Mouse (Mus musculus) MEL (cell line): Measurements from ENCODE around the gene Slc36a4. TPM values are rescaled to one million over a fixed set of nuclear protein-coding genes. Genes with fewer than 3 reads are reported as not detected.

Experiments
- DNase-seq: peaks from one replicate; pipeline ENCODE4 v3.0.0; 2011; ENCODE audit warnings: low read depth, low spot score
- H3K27ac ChIP-seq: 2 replicates; pipeline ENCODE4 v1.5.1; 2012; ENCODE audit warnings: low read depth, mild to moderate bottlenecking, control low read depth, low read length, moderate library complexity; ENCODE audit not compliant: control insufficient read depth
- H3K27me3 ChIP-seq, 2 experiments: fragments of 150-350 bp in 1 of 2; sonication (generic) in 1 of 2; 2 replicates each; pipeline ENCODE4 v1.6.1; 2012; ENCODE audit warnings: low read length in 2 of 2, mild to moderate bottlenecking in 2 of 2, improper control_type of control experiment in 1 of 2, moderate library complexity in 1 of 2; ENCODE audit not compliant: insufficient read depth in 2 of 2, control insufficient read depth in 1 of 2
- H3K36me3 ChIP-seq, 2 experiments: 2 replicates each; pipeline ENCODE4 v1.6.1; 2012 to 2014; ENCODE audit warnings: low read length in 2 of 2, improper control_type of control experiment in 1 of 2, inconsistent platforms in 1 of 2, mild to moderate bottlenecking in 1 of 2; ENCODE audit not compliant: insufficient read depth in 2 of 2, control insufficient read depth in 1 of 2
- H3K4me1 ChIP-seq, 2 experiments: fragments of 150-350 bp in 1 of 2; sonication (generic) in 1 of 2; 2 replicates each; pipeline ENCODE4 v1.6.1; 2012; ENCODE audit warnings: low read length in 2 of 2, improper control_type of control experiment in 1 of 2, mild to moderate bottlenecking in 1 of 2; ENCODE audit not compliant: insufficient read depth in 2 of 2, control insufficient read depth in 1 of 2
- H3K4me3 ChIP-seq, 2 experiments: fragments of 150-350 bp in 1 of 2; sonication (generic) in 1 of 2; 2 replicates each; pipeline ENCODE4 v1.5.1; 2012; ENCODE audit warnings: low read depth in 2 of 2, low read length in 2 of 2, mild to moderate bottlenecking in 2 of 2, moderate library complexity in 2 of 2, control low read depth in 1 of 2, improper control_type of control experiment in 1 of 2; ENCODE audit not compliant: control insufficient read depth in 1 of 2, insufficient read depth in 1 of 2
- H3K79me2 ChIP-seq: 2 replicates; pipeline ENCODE4 v1.6.1; 2012; ENCODE audit warnings: mild to moderate bottlenecking, low read length, moderate library complexity; ENCODE audit not compliant: control insufficient read depth, poor library complexity, insufficient read depth
- H3K9ac ChIP-seq: 2 replicates; pipeline ENCODE4 v1.6.1; 2012; ENCODE audit warnings: low read depth, mild to moderate bottlenecking, control low read depth, low read length, moderate library complexity; ENCODE audit not compliant: control insufficient read depth, poor library complexity, severe bottlenecking
- H3K9me3 ChIP-seq: fragments of 150-350 bp; sonication (generic); replicated peaks from 2 replicates; pipeline ENCODE4 v1.6.1; 2012; ENCODE audit warnings: mild to moderate bottlenecking, low read length, improper control_type of control experiment, moderate library complexity; ENCODE audit not compliant: insufficient read depth
- BHLHE40 ChIP-seq: IDR thresholded peaks from 2 replicates; pipeline ENCODE4 v1.6.1; 2012; ENCODE audit warnings: low read depth, mild to moderate bottlenecking, inconsistent platforms, low read length, improper control_type of control experiment, borderline replicate concordance
- CHD2 ChIP-seq: IDR thresholded peaks from 2 replicates; pipeline ENCODE4 v1.6.1; 2011; ENCODE audit warnings: low read length, improper control_type of control experiment
- E2F4 ChIP-seq: IDR thresholded peaks from 2 replicates; pipeline ENCODE4 v1.6.1; 2011; ENCODE audit warnings: low read depth, low read length, improper control_type of control experiment, borderline replicate concordance
- ELF1 ChIP-seq: IDR thresholded peaks from 2 replicates; pipeline ENCODE4 v1.6.1; 2014; ENCODE audit warnings: low read depth, mild to moderate bottlenecking, inconsistent platforms, low read length, improper control_type of control experiment, moderate library complexity
- ETS1 ChIP-seq: IDR thresholded peaks from 2 replicates; pipeline ENCODE4 v1.6.1; 2012; ENCODE audit warnings: low read depth, mild to moderate bottlenecking, inconsistent platforms, low read length, improper control_type of control experiment, moderate library complexity
- GABPA ChIP-seq: IDR thresholded peaks from 2 replicates; pipeline ENCODE4 v1.6.1; 2012; ENCODE audit warnings: low read depth, mild to moderate bottlenecking, inconsistent platforms, low read length, improper control_type of control experiment, moderate library complexity
- GATA1 ChIP-seq: IDR thresholded peaks from 2 replicates; pipeline ENCODE4 v1.6.1; 2011; ENCODE audit warnings: low read depth, low read length, improper control_type of control experiment
- HCFC1 ChIP-seq: IDR thresholded peaks from 2 replicates; pipeline ENCODE4 v1.6.1; 2012; ENCODE audit warnings: low read depth, mild to moderate bottlenecking, inconsistent platforms, low read length, improper control_type of control experiment, moderate library complexity
- KAT2A ChIP-seq: conservative IDR thresholded peaks from 2 replicates; pipeline ENCODE4 v1.6.1; 2012; ENCODE audit warnings: low read depth, low read length, improper control_type of control experiment, inconsistent platforms
- MAFK ChIP-seq: IDR thresholded peaks from 2 replicates; pipeline ENCODE4 v1.6.1; 2011; ENCODE audit warnings: low read depth, mild to moderate bottlenecking, low read length, improper control_type of control experiment, borderline replicate concordance
- MAX ChIP-seq: IDR thresholded peaks from 2 replicates; pipeline ENCODE4 v1.6.1; 2011; ENCODE audit warnings: low read length, improper control_type of control experiment
- MXI1 ChIP-seq: IDR thresholded peaks from 2 replicates; pipeline ENCODE4 v1.6.1; 2011; ENCODE audit warnings: mild to moderate bottlenecking, low read depth, low read length, improper control_type of control experiment
- NELFE ChIP-seq: IDR thresholded peaks from 2 replicates; pipeline ENCODE4 v1.6.1; 2011; ENCODE audit warnings: low read depth, low read length, improper control_type of control experiment
- POLR2A ChIP-seq, 2 experiments: IDR thresholded peaks; 2 replicates each; pipeline ENCODE4 v1.6.1; 2011 to 2012; ENCODE audit warnings: low read length in 2 of 2, mild to moderate bottlenecking in 2 of 2, control low read depth in 1 of 2, improper control_type of control experiment in 1 of 2, low read depth in 1 of 2, moderate library complexity in 1 of 2; ENCODE audit not compliant: control insufficient read depth in 1 of 2, insufficient read depth in 1 of 2, poor library complexity in 1 of 2
- POLR2AphosphoS2 ChIP-seq: IDR thresholded peaks from 2 replicates; pipeline ENCODE4 v1.6.1; 2011; ENCODE audit warnings: low read length, improper control_type of control experiment
- POLR2AphosphoS5 ChIP-seq: IDR thresholded peaks from 2 replicates; pipeline ENCODE4 v1.6.1; 2012; ENCODE audit warnings: low read depth, borderline replicate concordance, mild to moderate bottlenecking, inconsistent platforms, low read length, moderate library complexity, mixed read lengths
- RCOR1 ChIP-seq: IDR thresholded peaks from 2 replicates; pipeline ENCODE4 v1.6.1; 2012; ENCODE audit warnings: low read depth, mild to moderate bottlenecking, inconsistent platforms, low read length, improper control_type of control experiment
- SMC3 ChIP-seq: IDR thresholded peaks from 2 replicates; pipeline ENCODE4 v1.6.1; 2011; ENCODE audit warnings: low read depth, low read length, improper control_type of control experiment
- TAL1 ChIP-seq: IDR thresholded peaks from 2 replicates; pipeline ENCODE4 v1.6.1; 2012; ENCODE audit warnings: mild to moderate bottlenecking, inconsistent platforms, low read length, moderate library complexity, mixed read lengths
- UBTF ChIP-seq: IDR thresholded peaks from 2 replicates; pipeline ENCODE4 v1.6.1; 2012; ENCODE audit warnings: low read depth, mild to moderate bottlenecking, inconsistent platforms, low read length, improper control_type of control experiment, moderate library complexity, borderline replicate concordance; ENCODE audit not compliant: insufficient read depth
- USF1 ChIP-seq: IDR thresholded peaks from 2 replicates; pipeline ENCODE4 v1.6.1; 2014; ENCODE audit warnings: low read depth, mild to moderate bottlenecking, inconsistent platforms, low read length, improper control_type of control experiment, moderate library complexity
- USF2 ChIP-seq, 2 experiments: IDR thresholded peaks; 2 replicates each; pipeline ENCODE4 v1.6.1; 2011 to 2012; ENCODE audit warnings: improper control_type of control experiment in 2 of 2, low read length in 2 of 2, borderline replicate concordance in 1 of 2, inconsistent platforms in 1 of 2, low read depth in 1 of 2, mild to moderate bottlenecking in 1 of 2; ENCODE audit not compliant: insufficient read depth in 1 of 2
- ZC3H11A ChIP-seq: IDR thresholded peaks from 2 replicates; pipeline ENCODE4 v1.6.1; 2012; ENCODE audit warnings: low read depth, mild to moderate bottlenecking, inconsistent platforms, low read length, improper control_type of control experiment
- ZKSCAN1 ChIP-seq: IDR thresholded peaks from 2 replicates; pipeline ENCODE4 v1.6.1; 2012; ENCODE audit warnings: low read depth, mild to moderate bottlenecking, inconsistent platforms, low read length, improper control_type of control experiment, moderate library complexity
- polyA plus RNA-seq, 2 experiments: library from polyadenylated mRNA; stranded (reverse) in 1 of 2; unstranded in 1 of 2; fragments of >175 nt in 1 of 2; fragments of >200 nt in 1 of 2; gene quantifications; 2 replicates each; pipeline versions ENCODE4 v1.2.1 to v1.2.4; 2012; ENCODE audit warnings: low replicate concordance in 2 of 2, low read depth in 1 of 2; ENCODE audit not compliant: insufficient read length in 2 of 2, insufficient read depth in 1 of 2, missing spikeins in 1 of 2
- total RNA-seq: library from RNA; depleted of rRNA; stranded (reverse); fragments of 300-350 nt; gene quantifications from 2 replicates; pipeline ENCODE4 v1.2.3, GENCODE M21; 2012

Gene Slc36a4
- total and polyA plus RNA-seq, 3 experiments: not detected

DNA sequence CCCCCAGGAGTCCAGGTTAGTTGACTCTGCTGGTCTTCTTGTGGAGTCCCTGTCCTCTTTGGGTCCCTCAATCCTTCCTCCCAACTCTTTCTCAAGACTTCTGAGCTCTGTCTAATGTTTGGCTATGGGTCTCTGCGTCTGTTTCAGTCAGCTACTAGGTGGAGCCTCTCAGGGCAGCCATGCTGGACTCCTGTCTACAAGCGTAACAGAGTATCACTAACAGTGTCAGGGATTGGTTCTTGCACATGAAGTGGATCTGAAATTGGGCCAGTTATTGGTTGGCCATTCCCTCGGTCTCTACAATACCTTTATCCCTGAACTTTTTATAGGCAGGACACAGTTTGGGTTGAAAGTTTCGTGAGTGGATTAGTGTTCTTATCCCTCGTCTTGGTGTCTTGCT, 22.2 kb upstream of the Slc36a4 start:
- Histone ChIP-seq H3K36me3 (no peaks in the 10 kb centered on the region), H3K4me1 (no peaks in the 10 kb centered on the region), H3K27me3 (no peaks in the 10 kb centered on the region), H3K9ac (no peak overlapping the region), H3K4me3 (no peak overlapping the region), H3K9me3 (no peaks in the 10 kb centered on the region)
- no peak for TF ChIP-seq GATA1
- TF ChIP-seq ZC3H11A: no peak
- no peak for TF ChIP-seq UBTF
- TF ChIP-seq POLR2AphosphoS2: no peak
- no peak for TF ChIP-seq POLR2A (IDR thresholded peaks at IDR 0.05; ENCODE audit: control insufficient read depth in 1 of 2, insufficient read depth in 1 of 2, low read depth in 1 of 2, low read length in 2 of 2, poor library complexity in 1 of 2)
- TF ChIP-seq ETS1: no peak
- TF ChIP-seq NELFE: no peak
- TF ChIP-seq KAT2A: no peak
- TF ChIP-seq SMC3: no peak
- no peak for TF ChIP-seq CHD2
- TF ChIP-seq, all 39 proteins: peak for 0
- Histone ChIP-seq H3K79me2 (no peaks in the 10 kb centered on the region), H3K27ac (no peak overlapping the region)
- DNase-seq: no peak

DNA sequence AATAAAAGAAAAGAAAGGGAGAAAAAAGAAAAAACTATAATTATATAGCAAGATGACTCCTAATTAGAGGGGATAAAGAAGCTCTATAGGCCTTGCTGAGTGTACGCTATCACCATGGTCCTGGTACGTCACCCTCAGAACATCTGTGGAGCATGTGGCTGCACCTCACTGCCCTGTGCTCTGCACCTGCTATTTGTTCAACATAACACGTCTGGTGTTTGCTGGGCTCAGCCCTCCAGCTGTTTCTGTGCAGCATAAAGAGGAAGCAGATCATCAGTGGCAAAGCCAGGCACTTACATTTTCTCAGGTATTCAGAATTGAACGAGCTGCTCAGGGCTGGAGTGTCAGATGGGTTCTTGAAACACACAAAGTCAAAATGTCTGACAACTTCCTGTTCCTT, 15.7 kb upstream of the Slc36a4 start:
- TF ChIP-seq BHLHE40: no peak
- TF ChIP-seq CHD2: no peak
- TF ChIP-seq USF2 (IDR thresholded peaks at IDR 0.05; ENCODE audit: borderline replicate concordance in 1 of 2, insufficient read depth in 1 of 2, low read depth in 1 of 2, low read length in 2 of 2): no peak
- no peak for TF ChIP-seq RCOR1
- no peak for TF ChIP-seq NELFE
- no peak for TF ChIP-seq MAFK
- H3K36me3 ChIP-seq: no peaks in the 10 kb centered on the region
- H3K79me2 ChIP-seq: no peaks in the 10 kb centered on the region
- H3K27me3 ChIP-seq: no peaks in the 10 kb centered on the region
- no peak overlapping the region for H3K4me3 ChIP-seq
- DNase-seq: no peak
- no peaks in the 10 kb centered on the region for H3K4me1 ChIP-seq
- no peaks in the 10 kb centered on the region for H3K9me3 ChIP-seq
- no peak overlapping the region for H3K27ac ChIP-seq
- H3K9ac ChIP-seq: no peak overlapping the region

GRCm38 (mm10) chr9:15694989-15695388, 14.5 kb upstream of the Slc36a4 start:
- Histone ChIP-seq H3K9ac (no peak overlapping the region), H3K27me3 (no peaks in the 10 kb centered on the region), H3K27ac (no peak overlapping the region)
- DNase-seq: no peak
- TF ChIP-seq CHD2: no peak
- TF ChIP-seq ZKSCAN1: no peak
- TF ChIP-seq UBTF: no peak
- TF ChIP-seq NELFE: no peak
- TF ChIP-seq E2F4: no peak
- no peak for TF ChIP-seq POLR2AphosphoS5
- no peak for TF ChIP-seq MAX
- no peak for TF ChIP-seq ELF1
- no peak for TF ChIP-seq MXI1
- no peak for TF ChIP-seq USF1
- no peak for TF ChIP-seq KAT2A
- no peak for TF ChIP-seq POLR2AphosphoS2
- no peak for TF ChIP-seq GABPA
- no peak for TF ChIP-seq RCOR1
- no peak for TF ChIP-seq HCFC1
- TF ChIP-seq GATA1: no peak
- TF ChIP-seq TAL1: no peak
- no peak for TF ChIP-seq MAFK
- TF ChIP-seq, all 39 proteins: peak for 0
- Histone ChIP-seq H3K9me3 (no peaks in the 10 kb centered on the region), H3K79me2 (no peaks in the 10 kb centered on the region), H3K4me3 (no peak overlapping the region), H3K36me3 (no peaks in the 10 kb centered on the region), H3K4me1 (no peaks in the 10 kb centered on the region)
